Mouse (Mus musculus) ES-E14 (cell line): ENCODE results near the gene Arhgef2. TPM values are rescaled to one million over a fixed set of nuclear protein-coding genes. Genes with fewer than 3 reads are reported as not detected.
"Not testable (repeated sequence)": the region's sequence is repeated elsewhere in the genome, so short reads cannot be mapped to it uniquely, and the experiment has no call there.

Experiments
- DNase-seq: peaks from one replicate; pipeline ENCODE4 v3.0.0-alpha.2; 2013; ENCODE audit warnings: low read depth, low spot score
- H3K27ac ChIP-seq: 2 replicates; pipeline ENCODE4 v1.5.1; 2012; ENCODE audit warnings: low read depth, mild to moderate bottlenecking, low read length, moderate library complexity, mixed read lengths; ENCODE audit not compliant: poor library complexity, insufficient read depth, severe bottlenecking
- H3K36me3 ChIP-seq: 2 replicates; pipeline ENCODE4 v1.6.1; 2012; ENCODE audit warnings: mild to moderate bottlenecking, low read length, moderate library complexity, mixed read lengths; ENCODE audit not compliant: control insufficient read depth, poor library complexity, insufficient read depth, severe bottlenecking
- H3K4me1 ChIP-seq, 2 experiments: fragments of 150-350 bp in 1 of 2; sonication (generic) in 1 of 2; 2 replicates each; pipeline ENCODE4 v1.6.1; 2012; ENCODE audit warnings: low read length in 2 of 2, mild to moderate bottlenecking in 1 of 2, mixed read lengths in 1 of 2; ENCODE audit not compliant: control insufficient read depth in 2 of 2, insufficient read depth in 2 of 2, poor library complexity in 1 of 2
- H3K4me3 ChIP-seq, 2 experiments: fragments of 150-350 bp in 1 of 2; sonication (generic) in 1 of 2; 2 replicates each; pipeline ENCODE4 v1.5.1; 2012; ENCODE audit warnings: low read length in 2 of 2, low read depth in 1 of 2, mild to moderate bottlenecking in 1 of 2, mixed read lengths in 1 of 2; ENCODE audit not compliant: insufficient read depth in 1 of 2, poor library complexity in 1 of 2, severe bottlenecking in 1 of 2
- H3K9ac ChIP-seq: 2 replicates; pipeline ENCODE4 v1.6.1; 2012; ENCODE audit warnings: low read depth, mild to moderate bottlenecking, low read length, mixed read lengths; ENCODE audit not compliant: poor library complexity, insufficient read depth, severe bottlenecking
- H3K9me3 ChIP-seq: fragments of 150-350 bp; sonication (generic); 2 replicates; pipeline ENCODE4 v1.6.1; 2012; ENCODE audit warnings: low read depth, mild to moderate bottlenecking, low read length; ENCODE audit not compliant: control insufficient read depth, insufficient read depth
- CHD2 ChIP-seq: IDR thresholded peaks from 2 replicates; pipeline ENCODE4 v1.6.1; 2014; ENCODE audit warnings: mild to moderate bottlenecking, low read depth, low read length, inconsistent platforms
- HCFC1 ChIP-seq: IDR thresholded peaks from 2 replicates; pipeline ENCODE4 v1.6.1; 2012; ENCODE audit warnings: low read length, inconsistent platforms, borderline replicate concordance; ENCODE audit not compliant: insufficient read depth
- MAFK ChIP-seq: IDR thresholded peaks from 2 replicates; pipeline ENCODE4 v1.6.1; 2014; ENCODE audit warnings: mild to moderate bottlenecking, low read depth, low read length, inconsistent platforms; ENCODE audit not compliant: insufficient read depth
- ZC3H11A ChIP-seq: IDR thresholded peaks from 2 replicates; pipeline ENCODE4 v1.6.1; 2012; ENCODE audit warnings: low read depth, mild to moderate bottlenecking, inconsistent platforms, low read length, borderline replicate concordance
- ZNF384 ChIP-seq: IDR thresholded peaks from 2 replicates; pipeline ENCODE4 v1.6.1; 2012; ENCODE audit warnings: low read depth, low read length, inconsistent platforms
- in situ Hi-C, 2 experiments: fragments of 600-800 bp; cut with MboI; formaldehyde crosslinking; loops; one replicate each; pipeline ENCODE4 v1.15.1; 2025; ENCODE audit warnings: low sequenced_read_pairs in 2 of 2, inconsistent platforms in 1 of 2; ENCODE audit not compliant: unreplicated experiment in 2 of 2
- total RNA-seq: library from RNA; depleted of rRNA; stranded (reverse); fragments of 300-350 nt; gene quantifications from 2 replicates; pipeline ENCODE4 v1.2.3, GENCODE M21; 2012

Arhgef2 gene
- total RNA-seq, 1 experiment: 50.8 TPM

- Histone ChIP-seq H3K9ac (peak overlapping the region; percentile 33; the same call in 1 of the 2 replicates), H3K4me1 (peaks cover 4 to 12% of the 10 kb centered on the region in 2 experiments), H3K9me3 (no peaks in the 10 kb centered on the region), H3K4me3 (no peak overlapping the region), H3K36me3 (peaks cover 10% of the 10 kb centered on the region), H3K27ac (peak overlapping the region; percentile 98)
- DNase-seq: no peak
- TF ChIP-seq CHD2: no peak
- no peak for TF ChIP-seq ZNF384
- no peak for TF ChIP-seq MAFK
- no peak for TF ChIP-seq HCFC1
- no peak for TF ChIP-seq ZC3H11A
- in situ Hi-C loops: no loop called here
Measured at GRCm38 (mm10) chr3:88573810-88574209, 32.0 kb upstream of the Arhgef2 start.

GRCm38 (mm10) chr3:88575540-88575939, 30.2 kb upstream of the Arhgef2 start, which contains the start of gene Ssr2:
Gene Ssr2, plus strand, starts transcription at chr3:88575876.
- Histone ChIP-seq H3K9ac (peak within 1 kb of the TSS; percentile 70), H3K27ac (peak within 1 kb of the TSS; percentile 95), H3K9me3 (no peaks in the 10 kb centered on the region), H3K4me3 (peak within 1 kb of the TSS; percentile 40 to 64), H3K36me3 (no peaks in the 10 kb centered on the region), H3K4me1 (peaks cover 4 to 14% of the 10 kb centered on the region in 2 experiments)
- peak; percentile 74 for DNase-seq
- in situ Hi-C loops: no loop called here
- TF ChIP-seq ZNF384: no peak
- peak; percentile 66; the same call in 1 of the 2 replicates for TF ChIP-seq CHD2
- TF ChIP-seq MAFK: no peak
- no peak for TF ChIP-seq HCFC1
- no peak for TF ChIP-seq ZC3H11A

GRCm38 (mm10) chr3:88577846-88578245, 27.9 kb upstream of the Arhgef2 start:
- Histone ChIP-seq H3K4me3 (peak overlapping the region; percentile 6 to 64; a peak in 2 of 4 replicates), H3K36me3 (peaks cover 13% of the 10 kb centered on the region), H3K4me1 (peaks cover 4 to 12% of the 10 kb centered on the region in 2 experiments; a peak in 3 of 4 replicates), H3K9ac (0 out of 2 replicates have a peak overlapping the region, but pooled peaks have one; percentile 3), H3K27ac (peak overlapping the region; percentile 95)
- H3K9me3 ChIP-seq, DNase-seq, in situ Hi-C loops: not testable (repeated sequence)

GRCm38 (mm10) chr3:88578498-88579424, 27.0 kb upstream of the Arhgef2 start:
- Histone ChIP-seq H3K36me3 (peaks cover 20% of the 10 kb centered on the region), H3K4me3 (peak overlapping the region; percentile 90 to 97), H3K27ac (peak overlapping the region; percentile 95), H3K9ac (peak overlapping the region; percentile 61), H3K9me3 (no peaks in the 10 kb centered on the region), H3K4me1 (peaks cover 0 to 10% of the 10 kb centered on the region in 2 experiments; a peak in 2 of 4 replicates)
- TF ChIP-seq ZC3H11A (no peak), MAFK (no peak), CHD2 (no peak), HCFC1 (no peak), ZNF384 (no peak)
- in situ Hi-C loops: no loop called here
- no peak for DNase-seq
